Mouse (Mus musculus) embryonic stem cell, embryonic (primary cell): ENCODE data around the gene Fbxl18.

Experiments
- CTCF ChIA-PET, 4 experiments: fragments of 300-600 bp in 2 of 4; fragments of 350-600 bp in 2 of 4; sonication (Branson Sonifier 250); formaldehyde crosslinking; loops; one replicate each; lab custom pipeline; 2022; ENCODE audit warnings: inconsistent platforms in 2 of 4; lab: Charles Lee
- POLR2A ChIA-PET, 4 experiments: fragments of 300-600 bp in 2 of 4; fragments of 350-600 bp in 2 of 4; sonication (Branson Sonifier 250); formaldehyde crosslinking; loops; one replicate each; lab custom pipeline; 2022; ENCODE audit warnings: antibody characterized with exemption in 4 of 4, inconsistent platforms in 1 of 4; lab: Charles Lee

The Fbxl18 gene

GRCm38 (mm10) chr5:142907048-142907802, 12.0 kb upstream of the Fbxl18 start:
- ChIA-PET POLR2A (interaction anchor here (0.5 to 47.9 kb wide), 95 partner anchors 9 to 1464 kb away, joined by 3 to 2066 read pairs (median 8); partner anchors contain the start of genes Fbxl18 (in 4 of the 4), Actb (in 2 of the 4), Fscn1 (in 2 of the 4) and Rnf216 (in 2 of the 4)), CTCF (interaction anchor here (1.1 to 6.2 kb wide), 10 partner anchors 18 to 53 kb away, joined by 3 to 37 read pairs (median 5); no protein-coding TSS in a partner anchor)

- POLR2A ChIA-PET: interaction anchor here (0.5 to 47.9 kb wide), 128 partner anchors 9 to 1464 kb away, joined by 3 to 2066 read pairs (median 6); partner anchors contain the start of genes Fbxl18 (in 4 of the 4), Actb (in 2 of the 4), Fscn1 (in 2 of the 4) and Rnf216 (in 2 of the 4)
Observed at GRCm38 (mm10) chr5:142906532-142907047, 11.4 kb upstream of the Fbxl18 start, which contains the start of gene Actb. TSS of gene Actb (minus strand) at chr5:142906754.

GRCm38 (mm10) chr5:142905725-142906531, 10.7 kb upstream of the Fbxl18 start:
- POLR2A ChIA-PET: interaction anchor here (0.5 to 47.9 kb wide), 183 partner anchors 8 to 716 kb away, joined by 3 to 2066 read pairs (median 4); partner anchors contain the start of genes Fbxl18 (in 4 of the 4), Tnrc18 (in 4 of the 4), Fscn1 (in 3 of the 4) and Rnf216 (in 3 of the 4)
- CTCF ChIA-PET: interaction anchor here (0.5 to 6.2 kb wide), 33 partner anchors 9 to 555 kb away, joined by 3 to 37 read pairs (median 4); partner anchors contain the start of genes E130309D02Rik (in 1 of the 4), Fbxl18 (in 1 of the 4) and Rnf216 (in 1 of the 4)

More at GRCm38 (mm10) chr5:142906532-142907047, 11.4 kb upstream of the Fbxl18 start, which contains the start of gene Actb:
- CTCF ChIA-PET: interaction anchor here (0.6 to 6.2 kb wide), 17 partner anchors 11 to 556 kb away, joined by 3 to 37 read pairs (median 4); partner anchors contain the start of genes E130309D02Rik (in 1 of the 4) and Fbxl18 (in 1 of the 4)

GRCm38 (mm10) chr5:142905038-142905695, 9.9 kb upstream of the Fbxl18 start:
- CTCF ChIA-PET: interaction anchor here (0.5 to 6.2 kb wide), 28 partner anchors 10 to 476 kb away, joined by 3 to 37 read pairs (median 4); partner anchors contain the start of genes E130309D02Rik (in 1 of the 4), Fbxl18 (in 1 of the 4) and Rnf216 (in 1 of the 4)
- POLR2A ChIA-PET: interaction anchor here (0.5 to 47.9 kb wide), 174 partner anchors 8 to 913 kb away, joined by 3 to 2066 read pairs (median 5); partner anchors contain the start of genes Fbxl18 (in 4 of the 4), Fscn1 (in 3 of the 4), Rnf216 (in 3 of the 4) and Tnrc18 (in 3 of the 4)

GRCm38 (mm10) chr5:142904208-142905037, 9.2 kb upstream of the Fbxl18 start:
- POLR2A ChIA-PET: interaction anchor here (0.5 to 47.9 kb wide), 58 partner anchors 7 to 1068 kb away, joined by 3 to 2066 read pairs (median 7); partner anchors contain the start of genes Fbxl18 (in 3 of the 4), Actb (in 2 of the 4), Rnf216 (in 2 of the 4) and Tnrc18 (in 2 of the 4)
- CTCF ChIA-PET: interaction anchor here in 2 of 4 experiments (0.7 to 2.9 kb wide), 12 partner anchors 9 to 394 kb away, joined by 3 to 37 read pairs (median 4); partner anchors contain the start of gene Fbxl18 (in 1 of the 2)

DNA sequence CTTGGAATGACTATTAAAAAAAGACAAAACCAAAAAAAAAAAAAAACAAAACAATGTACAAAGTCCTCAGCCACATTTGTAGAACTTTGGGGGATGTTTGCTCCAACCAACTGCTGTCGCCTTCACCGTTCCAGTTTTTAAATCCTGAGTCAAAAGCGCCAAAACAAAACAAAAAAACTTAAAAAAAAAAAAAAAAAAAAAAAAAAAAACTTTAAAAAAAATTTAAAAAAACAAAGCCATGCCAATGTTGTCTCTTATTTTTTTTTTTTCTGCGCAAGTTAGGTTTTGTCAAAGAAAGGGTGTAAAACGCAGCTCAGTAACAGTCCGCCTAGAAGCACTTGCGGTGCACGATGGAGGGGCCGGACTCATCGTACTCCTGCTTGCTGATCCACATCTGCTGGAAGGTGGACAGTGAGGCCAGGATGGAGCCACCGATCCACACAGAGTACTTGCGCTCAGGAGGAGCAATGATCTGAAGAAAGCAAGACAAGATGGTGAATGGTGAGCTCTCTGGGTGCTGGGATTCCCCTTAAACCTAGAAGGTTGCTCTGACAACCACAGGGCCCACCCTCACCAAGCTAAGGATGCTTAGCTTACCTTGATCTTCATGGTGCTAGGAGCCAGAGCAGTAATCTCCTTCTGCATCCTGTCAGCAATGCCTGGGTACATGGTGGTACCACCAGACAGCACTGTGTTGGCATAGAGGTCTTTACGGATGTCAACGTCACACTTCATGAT, 8.4 kb upstream of the Fbxl18 start:
- CTCF ChIA-PET: interaction anchor here in 1 of 4 experiments (0.7 kb wide), 2 partner anchors 41 to 221 kb away, joined by 3 to 4 read pairs; no protein-coding TSS in a partner anchor
- POLR2A ChIA-PET: interaction anchor here (0.5 to 47.9 kb wide), 43 partner anchors 6 to 1069 kb away, joined by 3 to 2066 read pairs (median 6); partner anchors contain the start of genes Fbxl18 (in 3 of the 4), Actb (in 2 of the 4), Fscn1 (in 1 of the 4) and Rnf216 (in 1 of the 4)

GRCm38 (mm10) chr5:142902506-142903314, 7.5 kb upstream of the Fbxl18 start:
- POLR2A ChIA-PET: interaction anchor here (0.5 to 47.9 kb wide), 40 partner anchors 5 to 591 kb away, joined by 3 to 2066 read pairs (median 5); partner anchors contain the start of genes Fbxl18 (in 3 of the 4), Actb (in 2 of the 4) and Fscn1 (in 1 of the 4)
- CTCF ChIA-PET: interaction anchor here in 1 of 4 experiments (0.6 kb wide), 1 partner anchor 48 kb away, joined by 3 read pairs; no protein-coding TSS in a partner anchor

GRCm38 (mm10) chr5:142901846-142902505, 6.8 kb upstream of the Fbxl18 start:
- ChIA-PET POLR2A (interaction anchor here (0.6 to 47.9 kb wide), 47 partner anchors 5 to 496 kb away, joined by 3 to 2066 read pairs (median 5); partner anchors contain the start of genes Fbxl18 (in 3 of the 4), Actb (in 2 of the 4) and Fscn1 (in 2 of the 4)), CTCF (interaction anchor here in 3 of 4 experiments (0.6 kb wide), 4 partner anchors 23 to 132 kb away, joined by 3 to 6 read pairs (median 3); no protein-coding TSS in a partner anchor)

GRCm38 (mm10) chr5:142901355-142901802, 6.2 kb upstream of the Fbxl18 start:
- ChIA-PET POLR2A (interaction anchor here (0.6 to 47.9 kb wide), 45 partner anchors 4 to 683 kb away, joined by 3 to 2066 read pairs (median 4); partner anchors contain the start of genes Fbxl18 (in 3 of the 4), Actb (in 2 of the 4) and Fscn1 (in 1 of the 4)), CTCF (interaction anchor here in 3 of 4 experiments (0.6 to 1.0 kb wide), 4 partner anchors 22 to 133 kb away, joined by 3 to 6 read pairs (median 4); no protein-coding TSS in a partner anchor)

DNA sequence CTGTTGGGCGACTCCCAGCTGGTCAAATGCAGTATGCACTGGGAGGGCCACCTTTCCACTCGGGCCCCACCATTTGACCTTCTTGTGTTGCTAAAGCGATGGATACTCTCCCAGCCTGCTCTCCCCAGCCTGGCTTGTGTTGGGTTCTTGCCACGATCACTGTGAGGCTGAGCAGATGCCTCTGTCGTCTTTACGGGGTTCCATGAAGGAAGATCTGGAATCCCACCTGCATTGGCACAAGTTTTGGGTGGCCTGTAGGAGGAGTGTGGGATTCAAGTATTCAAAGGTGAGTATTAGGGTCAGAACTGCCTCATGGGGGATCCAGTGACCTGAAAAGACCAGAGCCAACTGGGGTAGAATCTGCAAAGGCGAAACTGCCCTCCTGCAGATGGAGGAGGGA, 5.4 kb upstream of the Fbxl18 start:
- POLR2A ChIA-PET: interaction anchor here (0.7 to 47.9 kb wide), 22 partner anchors 3 to 684 kb away, joined by 3 to 2066 read pairs (median 5); partner anchors contain the start of genes Actb (in 2 of the 4) and Fbxl18 (in 2 of the 4)
- CTCF ChIA-PET: interaction anchor here in 1 of 4 experiments (1.0 kb wide), 1 partner anchor 35 kb away, joined by 5 read pairs; no protein-coding TSS in a partner anchor

DNA sequence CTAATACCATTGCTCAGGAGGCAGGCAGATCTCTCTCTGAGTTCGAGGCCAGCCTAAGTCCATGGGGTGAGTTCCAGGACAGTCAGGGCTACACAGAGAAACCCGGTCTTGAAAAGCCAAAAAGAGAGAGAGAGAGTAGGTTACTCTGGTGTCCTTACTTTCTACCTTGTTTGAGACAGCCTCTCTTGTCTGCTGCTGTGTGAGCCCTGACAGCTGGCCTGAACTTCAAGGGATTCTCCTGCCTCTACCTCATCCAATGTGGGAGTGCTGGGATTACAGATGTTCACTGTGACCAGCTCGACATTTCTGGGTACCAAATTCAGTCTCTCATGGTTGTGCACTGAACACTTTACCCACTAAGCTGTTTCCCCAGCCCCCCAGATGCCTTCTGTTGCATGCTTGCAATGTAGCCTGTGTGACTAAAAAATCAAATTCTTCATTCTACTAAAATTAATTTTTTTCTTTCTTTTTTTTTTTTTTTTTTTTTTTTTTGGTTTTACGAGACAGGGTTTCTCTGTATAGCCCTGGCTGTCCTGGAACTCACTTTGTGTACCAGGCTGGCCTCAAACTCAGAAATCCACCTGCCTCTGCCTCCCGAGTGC, 4.8 kb upstream of the Fbxl18 start:
- ChIA-PET CTCF (interaction anchor here in 1 of 4 experiments (0.6 kb wide), 1 partner anchor 23 kb away, joined by 3 read pairs; no protein-coding TSS in a partner anchor), POLR2A (interaction anchor here (0.6 to 47.9 kb wide), 16 partner anchors 3 to 533 kb away, joined by 3 to 2066 read pairs (median 3); partner anchors contain the start of genes Actb (in 2 of the 4) and Fbxl18 (in 2 of the 4))

GRCm38 (mm10) chr5:142899057-142899601, 3.9 kb upstream of the Fbxl18 start:
- ChIA-PET POLR2A (interaction anchor here in 2 of 4 experiments (0.6 to 47.9 kb wide), 7 partner anchors 2 to 721 kb away, joined by 3 to 2066 read pairs (median 1801); partner anchors contain the start of genes Actb (in 2 of the 2) and Fbxl18 (in 2 of the 2)), CTCF (no interaction called here)
